Mouse (Mus musculus) myocyte (in vitro differentiated cells): ENCODE results near the gene Car5a.

Experiments
- CEBPB ChIP-seq: IDR thresholded peaks from 2 replicates; pipeline ENCODE4 v1.6.1; 2011; ENCODE audit warnings: mild to moderate bottlenecking, moderate library complexity; ENCODE audit not compliant: poor library complexity, insufficient read depth, severe bottlenecking
- E2F4 ChIP-seq: IDR thresholded peaks from one replicate; pipeline ENCODE4 v1.6.1; 2011; ENCODE audit warnings: mild to moderate bottlenecking, control low read depth, moderate library complexity; ENCODE audit not compliant: insufficient read depth
- MYOG ChIP-seq, 3 experiments: IDR thresholded peaks; one replicate each; pipeline ENCODE4 v1.6.1; 2011; ENCODE audit warnings: control low read depth in 2 of 3, low read depth in 2 of 3, mild to moderate bottlenecking in 2 of 3; ENCODE audit not compliant: insufficient read length in 2 of 3, control insufficient read depth in 1 of 3, insufficient read depth in 1 of 3
- POLR2A ChIP-seq: IDR thresholded peaks from one replicate; pipeline ENCODE4 v1.6.1; 2011; ENCODE audit warnings: low read depth, mild to moderate bottlenecking, control low read depth, moderate library complexity; ENCODE audit not compliant: insufficient read length
- POLR2AphosphoS2 ChIP-seq: IDR thresholded peaks from one replicate; pipeline ENCODE4 v1.6.1; 2011; ENCODE audit warnings: low read depth, control low read depth; ENCODE audit not compliant: insufficient read length
- SRF ChIP-seq: IDR thresholded peaks from one replicate; pipeline ENCODE4 v1.6.1; 2011; ENCODE audit warnings: low read depth; ENCODE audit not compliant: control insufficient read depth, insufficient read length
- TCF3 ChIP-seq: IDR thresholded peaks from one replicate; pipeline ENCODE4 v1.6.1; 2011; ENCODE audit warnings: low read depth, control low read depth; ENCODE audit not compliant: insufficient read length
- USF1 ChIP-seq: IDR thresholded peaks from one replicate; pipeline ENCODE4 v1.6.1; 2011; ENCODE audit warnings: low read depth, mild to moderate bottlenecking, control low read depth, moderate library complexity

- TF ChIP-seq POLR2AphosphoS2 (no peak), POLR2A (no peak), E2F4 (no peak), SRF (no peak), MYOG (IDR thresholded peaks at IDR 0.05; ENCODE audit: control insufficient read depth in 1 of 3, insufficient read depth in 1 of 3, insufficient read length in 2 of 3, low read depth in 2 of 3) (no peak), CEBPB (no peak), USF1 (no peak), TCF3 (no peak)
Measured at GRCm38 (mm10) chr8:121874031-121874430, 70.7 kb downstream of the Car5a start.
